Mouse (Mus musculus): ENCODE data around the gene Trak1.

Gene Trak1

DNA sequence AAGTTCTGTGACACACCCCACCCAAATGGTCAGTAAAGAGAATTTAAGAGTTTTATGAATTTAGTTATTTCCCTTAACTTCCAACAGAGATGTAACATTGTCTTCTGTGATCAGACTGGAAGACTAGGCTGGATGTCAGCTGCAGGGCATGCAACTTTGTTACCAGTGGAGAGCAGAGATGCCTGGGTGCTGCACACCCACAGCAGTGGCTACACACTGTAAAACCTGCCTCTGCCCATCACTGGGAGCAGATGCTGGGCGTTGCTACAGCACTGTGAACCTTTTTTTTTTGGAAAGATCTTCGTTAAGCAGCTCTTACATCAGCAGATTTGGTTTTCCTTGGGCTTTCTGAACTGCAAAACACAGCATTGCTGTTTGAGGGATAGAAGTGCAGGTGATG, 97.6 kb downstream of the Trak1 start:
- no peak for DNase-seq (ENCODE audit: low spot score in 2 of 2)

DNA sequence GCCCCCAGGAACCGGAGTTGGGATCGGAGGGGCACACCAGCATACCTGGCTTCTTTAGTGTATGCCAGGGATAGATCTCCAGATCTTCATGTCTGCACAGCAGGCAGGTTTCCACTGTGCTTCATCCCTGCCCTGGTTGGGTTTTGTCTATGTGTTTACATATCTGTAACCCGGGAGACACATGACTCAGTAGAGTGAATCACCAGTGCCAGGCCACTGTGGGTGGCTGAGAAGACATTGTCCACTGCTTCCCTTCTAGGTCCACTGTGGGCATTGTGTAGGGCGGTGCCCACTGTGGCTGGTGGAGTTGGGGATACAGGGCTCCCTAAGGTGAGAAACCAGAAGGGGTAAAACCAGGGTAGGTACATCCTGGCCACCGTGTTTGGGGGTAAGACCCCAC, 98.5 kb downstream of the Trak1 start:
- no peak for DNase-seq (ENCODE audit: low spot score in 2 of 2)

GRCm38 (mm10) chr9:121398100-121398760, 100.9 kb downstream of the Trak1 start:
- DNase-seq (ENCODE audit: low spot score in 2 of 2), result peak in 1 of 2 experiments; percentile 52

- peak in 1 of 2 experiments; percentile 35 for DNase-seq (ENCODE audit: low spot score in 2 of 2)
These were observed 101.5 kb downstream of the Trak1 start for GRCm38 (mm10) chr9:121398761-121399160.

- no peak for DNase-seq (ENCODE audit: low spot score in 2 of 2)
These were observed 103.3 kb downstream of the Trak1 start for GRCm38 (mm10) chr9:121400608-121401007.

GRCm38 (mm10) chr9:121403157-121403671, 105.9 kb downstream of the Trak1 start:
- no peak for DNase-seq (ENCODE audit: low spot score in 2 of 2)

GRCm38 (mm10) chr9:121403699-121404098, 106.4 kb downstream of the Trak1 start:
- DNase-seq (ENCODE audit: low spot score in 2 of 2), result no peak

- no peak for DNase-seq (ENCODE audit: low spot score in 2 of 2)
These were observed 107.9 kb downstream of the Trak1 start for GRCm38 (mm10) chr9:121405088-121405681.

DNA sequence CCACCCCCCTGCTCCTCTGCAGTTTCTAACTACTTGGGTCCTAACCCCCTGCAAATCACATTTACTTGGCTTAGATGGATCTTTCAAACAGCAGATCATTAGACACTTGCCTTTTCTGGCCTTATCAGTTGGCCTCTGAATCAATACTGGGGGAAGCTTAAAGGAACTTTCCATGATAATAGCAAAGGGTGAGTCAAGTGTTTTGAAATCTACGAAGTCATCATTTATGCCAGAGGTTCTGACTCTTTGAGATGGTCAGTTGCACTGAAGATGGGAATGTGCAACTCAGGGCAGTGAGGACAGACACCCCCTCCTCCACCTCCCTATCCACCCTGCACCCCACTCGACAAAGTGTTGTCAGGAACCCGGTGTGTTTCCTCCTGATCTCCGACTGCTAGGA, 108.5 kb downstream of the Trak1 start:
- no peak for DNase-seq (ENCODE audit: low spot score in 2 of 2)

DNA sequence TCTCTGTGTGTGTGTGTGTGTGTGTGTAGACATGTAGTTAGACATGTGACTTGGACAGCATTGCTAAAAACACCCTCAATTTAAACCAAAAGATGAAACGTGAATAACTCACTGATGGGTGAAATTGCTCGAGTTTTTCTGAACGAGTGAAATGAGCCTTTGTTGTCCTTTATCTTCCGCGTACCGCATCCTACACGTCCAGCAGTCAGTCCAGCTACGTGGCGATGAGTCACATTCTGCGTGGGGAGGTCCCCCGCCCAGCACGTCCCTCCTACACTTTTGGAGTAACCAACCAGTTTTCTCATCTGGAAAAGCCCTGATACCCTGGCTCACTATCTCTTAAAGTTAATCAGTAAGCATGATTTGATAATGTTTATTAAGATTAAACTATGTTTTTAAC, 116.9 kb downstream of the Trak1 start:
- DNase-seq (ENCODE audit: low spot score in 2 of 2), result no peak

- DNase-seq (ENCODE audit: low spot score in 2 of 2), result peak; percentile 74 to 82
These were observed 118.4 kb downstream of the Trak1 start for GRCm38 (mm10) chr9:121415626-121416241.

DNA sequence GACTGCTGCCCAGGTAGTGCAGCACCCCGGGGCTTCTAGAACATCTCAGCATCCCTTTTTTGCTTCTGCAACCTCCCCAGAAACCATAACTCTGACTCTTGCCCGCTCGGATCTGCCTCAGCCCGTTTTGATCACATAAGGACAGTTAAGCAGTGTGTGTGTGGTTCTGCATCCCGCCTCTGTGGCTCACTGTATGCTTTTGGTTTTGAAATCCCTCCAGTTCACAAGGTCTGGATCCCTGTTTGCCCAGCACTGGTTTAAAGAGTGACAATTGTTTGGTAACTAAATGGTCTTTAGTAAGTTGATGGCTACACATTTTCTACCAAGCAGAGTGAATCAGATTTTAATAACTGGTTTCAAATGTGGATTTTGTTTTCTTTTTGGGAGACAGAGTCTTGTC, 119.2 kb downstream of the Trak1 start:
- DNase-seq (ENCODE audit: low spot score in 2 of 2), result no peak

DNA sequence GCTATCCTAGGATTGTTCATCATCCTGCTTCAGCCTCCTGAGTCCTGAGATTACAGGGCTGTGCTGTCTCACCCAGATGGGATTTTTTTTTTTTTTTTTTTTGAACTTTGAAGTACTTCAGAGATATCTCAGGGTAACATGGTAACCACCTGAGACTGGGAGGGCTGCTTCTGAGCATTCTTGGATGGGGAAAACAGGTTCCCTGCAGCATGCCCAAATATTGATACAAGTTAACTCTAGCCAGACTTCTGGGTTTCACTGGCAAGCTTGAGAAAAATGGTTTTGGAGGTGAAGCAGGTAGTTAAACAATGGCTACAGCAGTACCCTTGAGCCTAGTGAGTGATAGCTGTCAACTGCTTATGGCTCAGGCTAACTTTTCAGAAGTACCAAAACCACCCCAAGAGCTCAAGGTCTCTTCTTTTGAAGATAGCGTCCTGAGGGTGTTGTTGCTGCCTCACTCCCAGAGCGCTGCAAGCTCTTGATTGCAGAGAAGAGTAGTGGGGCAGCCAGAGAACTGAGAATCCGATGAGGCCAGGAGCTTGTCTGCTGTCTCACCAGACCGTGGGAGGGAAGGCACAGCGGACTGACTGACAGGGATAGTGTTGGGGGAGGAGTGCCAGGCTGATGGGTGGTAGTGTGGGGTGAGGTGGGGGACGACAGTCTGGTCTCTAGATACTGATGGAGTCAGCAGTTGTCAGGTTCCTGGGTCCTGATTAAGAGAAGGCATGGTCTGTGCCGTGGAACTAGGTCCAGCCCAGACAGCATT, 119.8 kb downstream of the Trak1 start:
- no peak for DNase-seq (ENCODE audit: low spot score in 2 of 2)

DNA sequence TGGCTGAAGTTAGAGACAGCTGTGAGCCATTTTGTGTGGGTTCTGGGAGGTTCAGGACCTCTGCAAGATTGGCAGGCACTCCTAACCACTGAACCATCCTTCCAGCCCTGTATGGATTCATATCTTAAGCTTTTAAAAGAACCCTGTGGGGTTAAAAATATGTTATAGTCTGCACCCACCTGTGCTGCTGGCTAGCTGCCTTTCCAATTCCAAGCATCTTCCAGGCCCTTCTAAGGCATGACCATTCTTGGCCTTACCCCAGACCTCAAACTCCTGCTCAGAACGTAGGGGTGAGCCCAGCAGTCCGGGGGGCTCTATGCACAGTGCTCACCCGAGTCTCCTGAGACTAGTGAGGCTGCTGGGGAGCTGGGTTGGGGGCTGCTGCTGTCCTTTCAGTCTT, 121.7 kb downstream of the Trak1 start:
- DNase-seq (ENCODE audit: low spot score in 2 of 2), result no peak

DNA sequence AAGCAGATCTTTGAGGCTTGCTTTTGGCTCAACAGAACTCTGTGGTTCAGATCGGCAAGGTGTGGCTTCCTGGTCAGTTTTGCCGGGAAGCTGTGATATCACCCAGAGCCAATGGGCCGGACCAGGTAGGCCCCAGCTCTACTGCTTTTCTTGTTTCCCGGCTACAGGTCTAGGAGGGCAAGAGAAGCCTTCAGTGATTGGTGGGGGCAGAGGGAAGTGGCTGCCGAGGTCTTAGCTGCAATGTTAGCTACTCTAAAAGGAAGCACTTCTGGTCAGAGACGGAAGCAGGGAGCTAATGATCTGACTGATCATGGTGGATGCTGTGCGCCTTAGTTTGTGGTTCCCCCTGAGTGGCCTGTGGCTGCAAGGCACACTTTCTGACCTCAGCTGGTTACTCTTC, 122.3 kb downstream of the Trak1 start:
- no peak for DNase-seq (ENCODE audit: low spot score in 2 of 2)

DNA sequence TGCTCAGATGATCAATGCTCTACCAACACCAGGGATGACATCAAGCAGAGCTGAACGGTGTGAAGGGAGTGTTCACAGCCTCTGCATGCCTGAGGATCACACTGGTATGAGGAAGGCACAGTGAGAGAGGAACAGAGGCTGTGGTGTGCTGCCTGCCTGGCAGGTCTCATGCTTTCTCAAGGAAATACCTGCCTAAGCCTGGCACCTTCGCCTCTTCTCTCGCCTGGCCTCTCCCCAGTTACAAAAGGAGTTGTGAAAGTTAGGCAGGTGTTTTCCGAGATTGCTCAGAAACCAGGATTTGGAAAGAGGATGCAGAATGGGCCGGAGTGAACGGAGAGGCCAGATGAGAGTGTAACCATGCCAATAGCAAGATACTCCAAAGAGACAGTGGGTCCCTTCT, 123.5 kb downstream of the Trak1 start:
- DNase-seq (ENCODE audit: low spot score in 2 of 2), result no peak

GRCm38 (mm10) chr9:121422402-121422801, 125.1 kb downstream of the Trak1 start:
- no peak for DNase-seq (ENCODE audit: low spot score in 2 of 2)

DNA sequence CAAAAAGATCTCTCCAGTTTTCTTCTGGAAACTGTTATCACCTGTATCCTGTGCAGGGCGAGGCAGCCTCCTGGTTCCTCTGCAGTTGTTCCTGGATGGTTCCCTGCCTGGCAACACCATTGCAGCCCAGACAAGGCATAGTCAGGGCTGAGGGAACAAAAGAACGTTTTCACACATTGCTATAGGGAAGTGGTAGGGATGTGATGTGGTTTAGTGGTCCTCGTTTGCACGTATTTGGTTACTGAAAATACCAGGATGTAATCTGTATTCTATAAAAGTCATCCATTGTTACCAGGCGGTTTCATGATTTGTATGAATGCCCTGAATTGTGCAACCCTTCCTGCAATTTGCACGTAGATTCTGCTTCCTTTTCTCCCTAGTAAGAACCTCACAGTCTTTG, 126.3 kb downstream of the Trak1 start:
- no peak for DNase-seq (ENCODE audit: low spot score in 2 of 2)

- DNase-seq (ENCODE audit: low spot score in 2 of 2), result no peak
These were observed 127.2 kb downstream of the Trak1 start for GRCm38 (mm10) chr9:121424281-121425164.

DNA sequence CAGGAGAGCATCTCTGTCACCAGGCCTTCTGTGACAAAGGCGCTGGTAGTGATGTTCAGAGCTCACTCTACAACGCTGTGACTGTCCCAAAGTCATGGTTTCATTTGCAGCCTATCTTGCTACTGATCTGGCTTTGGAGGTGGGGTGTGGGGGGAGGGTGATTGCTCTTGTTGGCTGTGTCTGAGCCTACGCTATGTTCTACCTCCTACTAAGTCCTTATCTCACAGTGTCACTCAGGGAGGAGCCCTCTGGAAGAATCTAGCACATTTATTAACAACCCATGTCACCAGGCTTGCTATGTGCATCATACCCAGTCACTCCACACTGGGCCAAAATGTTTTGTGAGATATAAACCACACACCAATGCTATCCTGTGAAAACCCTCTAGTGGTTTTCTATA, 129.1 kb downstream of the Trak1 start:
- no peak for DNase-seq (ENCODE audit: low spot score in 2 of 2)

DNA sequence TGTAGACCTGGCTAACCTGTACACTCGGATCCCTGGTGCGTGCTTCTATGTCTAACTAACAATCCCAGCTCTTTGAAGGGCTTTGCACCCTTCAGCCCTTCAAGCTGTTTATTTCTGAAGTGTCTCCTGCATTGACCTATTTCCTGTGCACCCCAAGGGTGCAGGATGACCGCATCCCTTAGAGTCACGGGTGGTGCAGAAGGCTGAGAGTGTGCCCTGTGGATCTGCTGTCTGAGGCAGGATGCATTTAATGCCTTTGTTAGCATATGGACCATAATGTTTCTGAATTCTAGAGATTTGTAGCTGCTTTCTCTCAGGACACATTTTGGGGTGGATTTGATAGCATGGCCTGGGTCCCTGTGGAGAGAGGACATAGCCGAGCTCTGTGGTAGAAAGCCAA, 129.6 kb downstream of the Trak1 start:
- no peak for DNase-seq (ENCODE audit: low spot score in 2 of 2)
